Mouse (Mus musculus) liver, embryonic 15.5 days (tissue): ENCODE measurements around the gene Cacna2d1. TPM values are rescaled to one million over a fixed set of nuclear protein-coding genes. Genes with fewer than 3 reads are reported as not detected.

Source experiments
- ATAC-seq: fragments of 200-750 bp; cut with Nextera tagmentation; 2 replicates; pipeline ENCODE4 v1.8.0; 2017; ENCODE audit warnings: moderate number of reproducible peaks, mild to moderate bottlenecking, moderate library complexity; ENCODE audit not compliant: insufficient read depth
- H3K27ac ChIP-seq: fragments of 300-500 bp; sonication (generic); replicated peaks from 2 replicates; pipeline ENCODE4 v1.5.1; 2015; ENCODE audit warnings: mild to moderate bottlenecking, inconsistent platforms
- H3K27me3 ChIP-seq: fragments of 300-500 bp; sonication (generic); 2 replicates; pipeline ENCODE4 v1.6.1; 2015; ENCODE audit warnings: mild to moderate bottlenecking, inconsistent platforms
- H3K36me3 ChIP-seq: fragments of 300-500 bp; sonication (generic); replicated peaks from 2 replicates; pipeline ENCODE4 v1.6.1; 2015; ENCODE audit warnings: moderate library complexity, mild to moderate bottlenecking, inconsistent platforms
- H3K4me1 ChIP-seq: fragments of 300-500 bp; sonication (generic); replicated peaks from 2 replicates; pipeline ENCODE4 v1.6.1; 2015; ENCODE audit warnings: inconsistent platforms
- H3K4me2 ChIP-seq: fragments of 300-500 bp; sonication (generic); 2 replicates; pipeline ENCODE4 v1.6.1; 2015; ENCODE audit warnings: moderate library complexity, mild to moderate bottlenecking, inconsistent platforms
- H3K4me3 ChIP-seq: fragments of 300-500 bp; sonication (generic); replicated peaks from 2 replicates; pipeline ENCODE4 v1.5.1; 2015; ENCODE audit warnings: mild to moderate bottlenecking, inconsistent platforms
- H3K9ac ChIP-seq: fragments of 300-500 bp; sonication (generic); 2 replicates; pipeline ENCODE4 v1.6.1; 2015; ENCODE audit warnings: moderate library complexity, mild to moderate bottlenecking, inconsistent platforms
- H3K9me3 ChIP-seq: fragments of 300-500 bp; sonication (generic); replicated peaks from 2 replicates; pipeline ENCODE4 v1.6.1; 2016; ENCODE audit warnings: inconsistent platforms
- WGBS: fragments of 180-500 bp; shearing (Covaris S2); methylation state at CpG from one replicate; pipeline ENCODE4 v1.1.7; 2015; ENCODE audit warnings: mixed read lengths; ENCODE audit not compliant: insufficient replicate concordance; 5-methylcytosine and 5-hydroxymethylcytosine counted together
- polyA plus RNA-seq: library from polyadenylated mRNA; unstranded; fragments of >200 nt; fragmentation: Nextera tagmentation; extraction: Ambion mirVana; gene quantifications from 2 replicates; pipeline ENCODE4 v1.2.1, GENCODE M21; 2015

The Cacna2d1 gene
- polyA plus RNA-seq, 1 experiment from 2014 or later, result 0.44 TPM

GRCm38 (mm10) chr5:16014392-16014791, 79.9 kb downstream of the Cacna2d1 start:
- no peak overlapping the region for H3K4me3 ChIP-seq
- no peak overlapping the region for H3K9ac ChIP-seq
- no peaks in the 10 kb centered on the region for H3K27me3 ChIP-seq
- H3K27ac ChIP-seq, result no peak overlapping the region
- no peak overlapping the region for H3K4me2 ChIP-seq
- WGBS, result 42% methylated on average over 2 of the region's 2 CpGs
- no peaks in the 10 kb centered on the region for H3K36me3 ChIP-seq
- no peak for ATAC-seq
- no peaks in the 10 kb centered on the region for H3K4me1 ChIP-seq
- H3K9me3 ChIP-seq, result no peaks in the 10 kb centered on the region

GRCm38 (mm10) chr5:16024626-16025417, 90.3 kb downstream of the Cacna2d1 start:
- no peaks in the 10 kb centered on the region for H3K36me3 ChIP-seq
- no peaks in the 10 kb centered on the region for H3K27me3 ChIP-seq
- no peaks in the 10 kb centered on the region for H3K4me1 ChIP-seq
- H3K27ac ChIP-seq, result no peak overlapping the region
- 51% methylated on average over 4 of the region's 4 CpGs for WGBS
- H3K4me3 ChIP-seq, result no peak overlapping the region
- no peak overlapping the region for H3K4me2 ChIP-seq
- no peak for ATAC-seq
- no peak overlapping the region for H3K9ac ChIP-seq
- H3K9me3 ChIP-seq, result no peaks in the 10 kb centered on the region

GRCm38 (mm10) chr5:16028881-16029280, 94.4 kb downstream of the Cacna2d1 start:
- no peak overlapping the region for H3K4me3 ChIP-seq
- no peaks in the 10 kb centered on the region for H3K36me3 ChIP-seq
- H3K9ac ChIP-seq, result no peak overlapping the region
- H3K9me3 ChIP-seq, result no peaks in the 10 kb centered on the region
- no peak for ATAC-seq
- no peak overlapping the region for H3K27ac ChIP-seq
- no peaks in the 10 kb centered on the region for H3K27me3 ChIP-seq
- H3K4me1 ChIP-seq, result no peaks in the 10 kb centered on the region
- no peak overlapping the region for H3K4me2 ChIP-seq
- 61% methylated on average over 6 of the region's 6 CpGs for WGBS

GRCm38 (mm10) chr5:16029481-16029880, 95.0 kb downstream of the Cacna2d1 start:
- H3K36me3 ChIP-seq, result no peaks in the 10 kb centered on the region
- no peak overlapping the region for H3K4me2 ChIP-seq
- 59% methylated on average over 5 of the region's 5 CpGs for WGBS
- H3K9me3 ChIP-seq, result no peaks in the 10 kb centered on the region
- no peaks in the 10 kb centered on the region for H3K27me3 ChIP-seq
- H3K27ac ChIP-seq, result no peak overlapping the region
- ATAC-seq, result no peak
- no peak overlapping the region for H3K9ac ChIP-seq
- H3K4me3 ChIP-seq, result no peak overlapping the region
- no peaks in the 10 kb centered on the region for H3K4me1 ChIP-seq

- Histone ChIP-seq H3K27ac (no peak overlapping the region), H3K9ac (no peak overlapping the region), H3K4me2 (no peak overlapping the region), H3K27me3 (no peaks in the 10 kb centered on the region), H3K36me3 (no peaks in the 10 kb centered on the region), H3K4me3 (no peak overlapping the region), H3K4me1 (no peaks in the 10 kb centered on the region), H3K9me3 (no peaks in the 10 kb centered on the region)
- ATAC-seq, result no peak
- 68% methylated on average over 1 of the region's 1 CpGs for WGBS
These were observed 99.1 kb downstream of the Cacna2d1 start for GRCm38 (mm10) chr5:16033569-16033968.

- Histone ChIP-seq H3K4me2 (no peak overlapping the region), H3K27me3 (no peaks in the 10 kb centered on the region), H3K4me3 (no peak overlapping the region), H3K27ac (no peak overlapping the region), H3K9me3 (no peaks in the 10 kb centered on the region), H3K4me1 (no peaks in the 10 kb centered on the region), H3K36me3 (no peaks in the 10 kb centered on the region), H3K9ac (no peak overlapping the region)
- WGBS, result 45% methylated on average over 1 of the region's 1 CpGs
- ATAC-seq, result no peak
These were observed 100.8 kb downstream of the Cacna2d1 start for GRCm38 (mm10) chr5:16035259-16035658.

GRCm38 (mm10) chr5:16045147-16045878, 110.8 kb downstream of the Cacna2d1 start:
- ATAC-seq, result no peak
- H3K9ac ChIP-seq, result no peak overlapping the region
- 45% methylated on average over 6 of the region's 6 CpGs for WGBS
- no peak overlapping the region for H3K4me2 ChIP-seq
- no peaks in the 10 kb centered on the region for H3K9me3 ChIP-seq
- H3K27me3 ChIP-seq, result no peaks in the 10 kb centered on the region
- H3K4me3 ChIP-seq, result no peak overlapping the region
- H3K36me3 ChIP-seq, result no peaks in the 10 kb centered on the region
- no peak overlapping the region for H3K27ac ChIP-seq
- H3K4me1 ChIP-seq, result no peaks in the 10 kb centered on the region

GRCm38 (mm10) chr5:16047452-16048191, 113.1 kb downstream of the Cacna2d1 start:
- no peak for ATAC-seq
- no peak overlapping the region for H3K4me3 ChIP-seq
- H3K27ac ChIP-seq, result no peak overlapping the region
- no peaks in the 10 kb centered on the region for H3K36me3 ChIP-seq
- 47% methylated on average over 10 of the region's 10 CpGs for WGBS
- no peaks in the 10 kb centered on the region for H3K27me3 ChIP-seq
- H3K9me3 ChIP-seq, result no peaks in the 10 kb centered on the region
- H3K4me2 ChIP-seq, result no peak overlapping the region
- no peaks in the 10 kb centered on the region for H3K4me1 ChIP-seq
- H3K9ac ChIP-seq, result no peak overlapping the region

GRCm38 (mm10) chr5:16056795-16057194, 122.3 kb downstream of the Cacna2d1 start:
- Histone ChIP-seq H3K4me2 (no peak overlapping the region), H3K27me3 (no peaks in the 10 kb centered on the region), H3K27ac (no peak overlapping the region), H3K9me3 (no peaks in the 10 kb centered on the region), H3K36me3 (no peaks in the 10 kb centered on the region), H3K4me1 (no peaks in the 10 kb centered on the region), H3K4me3 (no peak overlapping the region), H3K9ac (no peak overlapping the region)
- no peak for ATAC-seq
- 56% methylated on average over 2 of the region's 2 CpGs for WGBS

- H3K4me2 ChIP-seq, result no peak overlapping the region
- ATAC-seq, result no peak
- H3K27me3 ChIP-seq, result no peaks in the 10 kb centered on the region
- no peak overlapping the region for H3K9ac ChIP-seq
- no peak overlapping the region for H3K27ac ChIP-seq
- H3K36me3 ChIP-seq, result no peaks in the 10 kb centered on the region
- H3K4me3 ChIP-seq, result no peak overlapping the region
- no peaks in the 10 kb centered on the region for H3K4me1 ChIP-seq
- 39% methylated on average over 5 of the region's 5 CpGs for WGBS
- no peaks in the 10 kb centered on the region for H3K9me3 ChIP-seq
These were observed 128.3 kb downstream of the Cacna2d1 start for GRCm38 (mm10) chr5:16062773-16063172.

GRCm38 (mm10) chr5:16063273-16063672, 128.8 kb downstream of the Cacna2d1 start:
- Histone ChIP-seq H3K9me3 (no peaks in the 10 kb centered on the region), H3K4me3 (no peak overlapping the region), H3K4me2 (no peak overlapping the region), H3K27me3 (no peaks in the 10 kb centered on the region), H3K27ac (no peak overlapping the region), H3K36me3 (no peaks in the 10 kb centered on the region), H3K9ac (no peak overlapping the region), H3K4me1 (no peaks in the 10 kb centered on the region)
- no peak for ATAC-seq
